Mouse (Mus musculus): ENCODE data around the gene Adck1.

The Adck1 gene

DNA sequence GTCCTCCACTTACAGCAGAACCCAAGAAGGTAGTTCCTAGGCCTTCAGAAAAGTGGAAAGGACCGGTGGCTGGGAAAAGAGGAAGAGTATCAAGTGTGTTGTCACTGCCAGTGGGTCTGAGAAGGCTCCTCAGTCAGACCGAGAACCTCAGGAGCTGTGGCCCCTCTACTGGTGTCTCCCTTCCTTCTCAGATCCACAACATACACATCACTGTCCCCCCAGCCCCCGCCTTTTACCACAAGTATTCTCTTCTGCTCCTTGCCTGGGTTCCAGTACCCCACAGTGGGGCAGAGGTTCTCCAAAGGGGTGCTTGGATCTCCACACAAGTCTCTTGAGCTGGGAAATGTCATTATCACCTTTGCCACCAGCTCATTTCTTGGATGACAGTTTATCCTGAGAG lies 115.5 kb downstream of the Adck1 start:
- no peak for DNase-seq

DNA sequence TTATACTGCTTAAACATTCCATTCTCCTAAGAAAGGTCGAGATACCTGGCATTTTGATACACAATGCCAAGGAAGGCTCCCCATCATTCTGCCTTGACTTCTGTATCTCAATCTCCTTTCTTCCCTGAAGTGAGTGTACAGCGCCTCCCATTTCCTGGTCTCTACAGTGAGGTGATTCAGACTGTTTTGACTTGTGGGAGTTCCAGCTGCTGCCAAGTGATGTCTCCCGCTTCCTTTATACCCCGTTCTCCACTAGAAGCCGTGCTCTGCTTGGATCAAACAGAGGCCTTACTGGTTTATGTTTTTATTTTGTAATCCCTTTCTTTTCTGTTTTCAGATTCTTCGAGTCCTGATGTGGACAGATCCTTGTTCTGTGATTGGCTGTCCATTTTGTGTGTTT lies 116.3 kb downstream of the Adck1 start:
- no peak for DNase-seq

DNA sequence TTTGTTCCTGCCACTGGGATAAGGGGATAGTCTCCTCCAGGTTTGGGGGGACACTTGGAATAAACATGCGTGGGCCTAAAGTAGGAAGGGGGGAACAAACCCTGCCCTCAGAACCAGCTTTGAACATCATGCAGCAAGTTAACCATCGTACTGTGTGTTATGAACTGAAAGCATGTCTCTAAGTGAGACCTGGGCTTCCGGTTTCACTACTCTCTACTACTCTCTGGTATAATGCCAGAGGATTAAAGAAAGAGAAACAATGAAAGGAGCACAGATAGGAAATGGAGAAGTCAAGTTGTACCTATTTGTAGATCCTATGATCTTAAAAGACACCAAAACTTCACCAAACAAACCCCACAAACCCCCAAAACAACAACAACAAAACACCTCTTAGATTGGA lies 121.3 kb downstream of the Adck1 start:
- DNase-seq, result no peak

DNA sequence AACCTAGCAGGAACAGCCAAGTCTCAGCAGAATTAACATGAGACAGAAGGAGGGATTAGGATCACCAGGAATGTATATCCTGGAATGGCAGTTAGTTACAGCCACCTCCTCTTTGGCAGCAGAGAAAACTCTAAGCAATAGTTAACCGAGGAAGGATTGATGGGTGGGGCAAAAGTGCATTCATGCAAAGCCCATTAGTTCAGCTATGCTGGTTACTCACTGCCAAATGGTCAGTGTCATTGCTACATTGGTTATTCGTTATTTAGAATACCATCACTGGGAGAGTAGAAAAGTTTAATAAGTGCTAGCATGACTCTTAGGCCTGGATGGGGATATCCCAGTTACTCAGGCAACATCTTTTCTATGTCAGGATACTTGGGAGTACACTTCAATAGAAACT lies 130.5 kb downstream of the Adck1 start:
- peak; percentile 18 for DNase-seq
